Mouse (Mus musculus) G1E (cell line): Measurements from ENCODE around the gene Csn1s1. TPM values are rescaled to one million over a fixed set of nuclear protein-coding genes. Genes with fewer than 3 reads are reported as not detected.

Source experiments
- ATAC-seq: 2 replicates; pipeline ENCODE4 v1.8.0; 2016; ENCODE audit warnings: mild to moderate bottlenecking; ENCODE audit not compliant: insufficient number of reproducible peaks, poor library complexity, low FRiP score, severe bottlenecking; ENCODE audit errors: extremely low read depth
- DNase-seq: peaks from one replicate; pipeline ENCODE4 v3.0.0; 2012; ENCODE audit warnings: low spot score
- H3K27me3 ChIP-seq: 2 replicates; pipeline ENCODE4 v1.6.1; 2012; ENCODE audit warnings: mild to moderate bottlenecking, low read length, inconsistent platforms; ENCODE audit not compliant: insufficient read depth
- H3K36me3 ChIP-seq: replicated peaks from 2 replicates; pipeline ENCODE3; 2012; ENCODE audit warnings: mild to moderate bottlenecking, inconsistent platforms
- H3K4me1 ChIP-seq: 2 replicates; pipeline ENCODE4 v1.6.1; 2012; ENCODE audit warnings: low read depth, low read length, inconsistent platforms, mixed read lengths; ENCODE audit not compliant: insufficient read depth
- H3K4me3 ChIP-seq: 2 replicates; pipeline ENCODE4 v1.5.1; 2012; ENCODE audit warnings: low read depth, mild to moderate bottlenecking, inconsistent platforms, low read length, moderate library complexity, mixed read lengths
- H3K9me3 ChIP-seq: replicated peaks from 2 replicates; pipeline ENCODE4 v1.6.1; 2012; ENCODE audit warnings: inconsistent platforms
- CTCF ChIP-seq: IDR thresholded peaks from 2 replicates; pipeline ENCODE4 v1.5.1; 2012; ENCODE audit warnings: low read depth, low read length, inconsistent platforms, mixed read lengths
- GATA1 ChIP-seq: IDR thresholded peaks from 2 replicates; pipeline ENCODE4 v1.6.1; 2012; ENCODE audit warnings: borderline replicate concordance, low read length, inconsistent platforms, mixed read lengths
- GATA2 ChIP-seq: IDR thresholded peaks from 2 replicates; pipeline ENCODE4 v1.6.1; 2012; ENCODE audit warnings: low read depth, low read length, inconsistent platforms, borderline replicate concordance
- POLR2AphosphoS5 ChIP-seq: IDR thresholded peaks from 2 replicates; pipeline ENCODE4 v1.6.1; 2012; ENCODE audit warnings: low read depth, low read length, inconsistent platforms; ENCODE audit not compliant: insufficient replicate concordance
- TAL1 ChIP-seq: conservative IDR thresholded peaks from 2 replicates; pipeline ENCODE4 v1.6.1; 2012; ENCODE audit warnings: low read depth, low read length, inconsistent platforms, mixed read lengths
- polyA plus RNA-seq: library from polyadenylated mRNA; stranded (reverse); fragments of >175 nt; gene quantifications from 2 replicates; pipeline ENCODE4 v1.2.3, GENCODE M21; 2012
- total RNA-seq, 2 experiments: library from RNA; stranded (forward) in 1 of 2; stranded (reverse) in 1 of 2; fragments of 200-1000 nt in 1 of 2; fragments of >200 nt in 1 of 2; fragmentation: Nextera tagmentation in 1 of 2; gene quantifications; 2 replicates each; pipeline ENCODE4 v1.2.3; 2014 to 2017

Gene Csn1s1
- not detected in 2 replicates for total RNA-seq (2014; fragmentation: Nextera tagmentation)
- 0.23 TPM in 1 of 2 replicates, not detected in the other for total RNA-seq (2017)
- polyA plus RNA-seq: not detected in 2 replicates

- Histone ChIP-seq H3K36me3 (no peaks in the 10 kb centered on the region), H3K4me1 (no peaks in the 10 kb centered on the region), H3K4me3 (no peak within 1 kb of the TSS), H3K27me3 (no peaks in the 10 kb centered on the region), H3K9me3 (no peaks in the 10 kb centered on the region)
- no peak for DNase-seq
- no peak for ATAC-seq
- TF ChIP-seq CTCF (no peak), TAL1 (no peak), GATA1 (no peak), POLR2AphosphoS5 (no peak), GATA2 (no peak)
These were observed at the start of gene Csn1s1 for GRCm38 (mm10) chr5:87665908-87666307. Csn1s1 (plus strand) TSS chr5:87666208.

DNA sequence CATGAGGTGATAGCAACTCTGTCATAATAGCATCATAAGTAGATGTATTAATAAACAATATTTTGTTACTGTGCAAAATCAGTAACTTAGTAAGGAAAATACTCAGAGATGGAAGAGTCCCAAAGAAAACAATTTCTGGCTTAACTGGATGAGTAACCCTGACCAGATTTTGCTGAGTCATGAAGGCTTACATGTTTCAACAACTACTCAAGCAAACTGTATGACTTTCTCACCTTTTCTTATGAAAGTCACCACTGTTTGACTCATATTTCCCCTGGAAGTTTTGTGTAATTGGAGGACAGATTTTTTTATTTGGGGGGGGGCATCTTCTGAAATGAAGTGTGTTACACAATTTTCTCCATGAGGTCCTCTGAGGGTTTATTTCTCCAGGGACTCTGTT is 43.3 kb upstream of the Csn1s1 start:
- TF ChIP-seq CTCF: no peak
- TF ChIP-seq TAL1: no peak
- TF ChIP-seq POLR2AphosphoS5: no peak
- no peak for TF ChIP-seq GATA1
- TF ChIP-seq GATA2: no peak
- Histone ChIP-seq H3K36me3 (no peaks in the 10 kb centered on the region), H3K9me3 (no peaks in the 10 kb centered on the region), H3K27me3 (no peaks in the 10 kb centered on the region), H3K4me1 (no peaks in the 10 kb centered on the region), H3K4me3 (no peak overlapping the region)
- DNase-seq (no peak), ATAC-seq (no peak)

DNA sequence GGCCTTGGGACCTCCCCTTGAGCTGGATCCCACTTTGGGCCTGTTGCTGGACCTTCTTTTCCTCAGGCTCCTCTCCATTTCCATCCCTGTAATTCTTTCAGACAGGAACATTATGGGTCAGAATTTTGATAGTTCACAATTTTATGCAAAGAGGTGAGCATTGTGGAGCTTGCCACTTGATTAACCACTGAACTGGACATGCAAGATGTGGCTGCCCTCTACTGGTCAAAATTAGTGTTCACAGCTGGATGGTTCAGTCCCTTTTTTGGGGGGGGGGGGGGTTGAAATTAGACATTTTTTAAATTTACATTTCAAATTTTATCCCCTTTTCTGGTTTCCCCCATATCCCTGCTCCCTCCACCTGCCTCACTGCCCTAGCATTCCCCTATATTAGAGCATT is 23.2 kb upstream of the Csn1s1 start:
- TF ChIP-seq TAL1 (no peak), POLR2AphosphoS5 (no peak), CTCF (no peak), GATA1 (no peak), GATA2 (no peak)
- ATAC-seq (no peak), DNase-seq (no peak)
- H3K4me3 ChIP-seq: no peak overlapping the region
- H3K27me3 ChIP-seq: no peaks in the 10 kb centered on the region
- no peaks in the 10 kb centered on the region for H3K4me1 ChIP-seq
- no peaks in the 10 kb centered on the region for H3K36me3 ChIP-seq
- H3K9me3 ChIP-seq: no peaks in the 10 kb centered on the region

- Histone ChIP-seq H3K9me3 (no peaks in the 10 kb centered on the region), H3K36me3 (no peaks in the 10 kb centered on the region), H3K27me3 (no peaks in the 10 kb centered on the region), H3K4me1 (no peaks in the 10 kb centered on the region), H3K4me3 (no peak within 1 kb of the TSS)
- ATAC-seq (no peak), DNase-seq (no peak)
- no peak for TF ChIP-seq GATA2
- no peak for TF ChIP-seq POLR2AphosphoS5
These were observed 33.5 kb downstream of the Csn1s1 start, which contains the start of gene Csn2 for GRCm38 (mm10) chr5:87699530-87699929. Csn2 (minus strand) TSS chr5:87699630.

DNA sequence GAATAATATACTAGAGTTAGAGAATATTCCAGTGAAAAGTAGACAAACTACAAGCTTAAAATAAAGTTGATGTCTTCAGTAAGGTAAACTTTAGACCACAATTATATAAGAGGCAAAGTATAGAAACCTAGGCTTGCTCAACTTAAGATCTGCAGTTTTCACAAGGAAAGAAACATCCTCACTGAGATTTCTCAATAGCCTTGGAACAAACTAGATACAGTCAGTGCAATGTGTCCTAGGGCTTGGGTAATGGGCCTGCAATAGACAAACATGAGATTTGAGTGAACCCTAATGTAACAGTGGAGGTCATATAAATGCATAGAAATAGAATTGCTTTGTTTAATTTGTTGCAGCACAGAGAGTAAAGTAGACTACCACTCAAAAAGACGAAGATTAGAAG is 39.9 kb downstream of the Csn1s1 start:
- no peaks in the 10 kb centered on the region for H3K27me3 ChIP-seq
- H3K4me3 ChIP-seq: no peak overlapping the region
- TF ChIP-seq GATA2 (no peak), GATA1 (no peak), TAL1 (no peak), POLR2AphosphoS5 (no peak), CTCF (no peak)
- H3K36me3 ChIP-seq: no peaks in the 10 kb centered on the region
- DNase-seq (no peak), ATAC-seq (no peak)
- H3K4me1 ChIP-seq: no peaks in the 10 kb centered on the region
- H3K9me3 ChIP-seq: no peaks in the 10 kb centered on the region

Other genes starting within 250 kb of the Csn1s1 start
- not detected in 2 replicates for gene Ugt2b38, start 242.0 kb upstream of the Csn1s1 start, total RNA-seq (2014; fragmentation: Nextera tagmentation)
- gene Ugt2b38, start 242.0 kb upstream of the Csn1s1 start, total RNA-seq (2017): not detected in 2 replicates
- gene Ugt2b38, start 242.0 kb upstream of the Csn1s1 start, polyA plus RNA-seq: not detected in 2 replicates
- gene Ugt2a2, start 183.9 kb upstream of the Csn1s1 start, total RNA-seq (2014; fragmentation: Nextera tagmentation): not detected in 2 replicates
- not detected in 2 replicates for gene Ugt2a2, start 183.9 kb upstream of the Csn1s1 start, total RNA-seq (2017)
- gene Ugt2a2, start 183.9 kb upstream of the Csn1s1 start, polyA plus RNA-seq: not detected in 2 replicates
- gene Gm43638, start 179.4 kb upstream of the Csn1s1 start, total RNA-seq (2014; fragmentation: Nextera tagmentation): not detected in 2 replicates
- not detected in 2 replicates for gene Gm43638, start 179.4 kb upstream of the Csn1s1 start, total RNA-seq (2017)
- gene Gm43638, start 179.4 kb upstream of the Csn1s1 start, polyA plus RNA-seq: not detected in 2 replicates
- gene Ugt2a1, start 175.3 kb upstream of the Csn1s1 start, total RNA-seq (2014; fragmentation: Nextera tagmentation): not detected in 2 replicates
- not detected in 2 replicates for gene Ugt2a1, start 175.3 kb upstream of the Csn1s1 start, total RNA-seq (2017)
- gene Ugt2a1, start 175.3 kb upstream of the Csn1s1 start, polyA plus RNA-seq: not detected in 2 replicates
- gene Sult1b1, start 128.0 kb upstream of the Csn1s1 start, total RNA-seq (2014; fragmentation: Nextera tagmentation): not detected in 2 replicates
- 0.05 TPM in 1 of 2 replicates, not detected in the other for gene Sult1b1, start 128.0 kb upstream of the Csn1s1 start, total RNA-seq (2017)
- not detected in 2 replicates for gene Sult1b1, start 128.0 kb upstream of the Csn1s1 start, polyA plus RNA-seq
- gene Sult1d1, start 97.2 kb upstream of the Csn1s1 start, total RNA-seq (2014; fragmentation: Nextera tagmentation): not detected in 2 replicates
- gene Sult1d1, start 97.2 kb upstream of the Csn1s1 start, total RNA-seq (2017): 0.11 TPM in 1 of 2 replicates, not detected in the other
- not detected in 2 replicates for gene Sult1d1, start 97.2 kb upstream of the Csn1s1 start, polyA plus RNA-seq
- gene Sult1e1, start 74.6 kb upstream of the Csn1s1 start, total RNA-seq (2014; fragmentation: Nextera tagmentation): not detected in 2 replicates
- not detected in 2 replicates for gene Sult1e1, start 74.6 kb upstream of the Csn1s1 start, total RNA-seq (2017)
- gene Sult1e1, start 74.6 kb upstream of the Csn1s1 start, polyA plus RNA-seq: not detected in 2 replicates
- gene Csn2, start 33.4 kb downstream of the Csn1s1 start, total RNA-seq (2014; fragmentation: Nextera tagmentation): not detected in 2 replicates
- 0.16 TPM in 1 of 2 replicates, not detected in the other for gene Csn2, start 33.4 kb downstream of the Csn1s1 start, total RNA-seq (2017)
- not detected in 2 replicates for gene Csn2, start 33.4 kb downstream of the Csn1s1 start, polyA plus RNA-seq
- gene Csn1s2a, start 108.4 kb downstream of the Csn1s1 start, total RNA-seq (2014; fragmentation: Nextera tagmentation): not detected in 2 replicates
- gene Csn1s2a, start 108.4 kb downstream of the Csn1s1 start, total RNA-seq (2017): 0.29 and 0.38 TPM in 2 replicates
- not detected in 2 replicates for gene Csn1s2a, start 108.4 kb downstream of the Csn1s1 start, polyA plus RNA-seq
- gene Csn1s2b, start 141.9 kb downstream of the Csn1s1 start, total RNA-seq (2014; fragmentation: Nextera tagmentation): not detected in 2 replicates
- 0.23 TPM in 1 of 2 replicates, not detected in the other for gene Csn1s2b, start 141.9 kb downstream of the Csn1s1 start, total RNA-seq (2017)
- gene Csn1s2b, start 141.9 kb downstream of the Csn1s1 start, polyA plus RNA-seq: not detected in 2 replicates
- gene Prr27, start 159.5 kb downstream of the Csn1s1 start, total RNA-seq (2014; fragmentation: Nextera tagmentation): not detected in 2 replicates
- gene Prr27, start 159.5 kb downstream of the Csn1s1 start, total RNA-seq (2017): 0.11 TPM in 1 of 2 replicates, not detected in the other
- not detected in 2 replicates for gene Prr27, start 159.5 kb downstream of the Csn1s1 start, polyA plus RNA-seq
- gene Odam, start 218.8 kb downstream of the Csn1s1 start, total RNA-seq (2014; fragmentation: Nextera tagmentation): not detected in 2 replicates
- 0.11 TPM in 1 of 2 replicates, not detected in the other for gene Odam, start 218.8 kb downstream of the Csn1s1 start, total RNA-seq (2017)
- gene Odam, start 218.8 kb downstream of the Csn1s1 start, polyA plus RNA-seq: not detected in 2 replicates